Mouse (Mus musculus) CH12.LX (cell line): ENCODE data around the gene Gm8439.

Source experiments
- CHD2 ChIP-seq: IDR thresholded peaks from 2 replicates; pipeline ENCODE4 v1.6.1; 2011; ENCODE audit warnings: low read length, improper control_type of control experiment
- CTCF ChIP-seq, 2 experiments: IDR thresholded peaks in 1 of 2; conservative IDR thresholded peaks in 1 of 2; 2 replicates each; pipeline ENCODE4 v1.5.1; 2011 to 2012; ENCODE audit warnings: low read depth in 2 of 2, low read length in 2 of 2, improper control_type of control experiment in 1 of 2, inconsistent platforms in 1 of 2, mild to moderate bottlenecking in 1 of 2, moderate library complexity in 1 of 2
- E2F4 ChIP-seq: IDR thresholded peaks from 2 replicates; pipeline ENCODE4 v1.6.1; 2011; ENCODE audit warnings: low read depth, low read length, improper control_type of control experiment; ENCODE audit not compliant: insufficient replicate concordance
- EP300 ChIP-seq: IDR thresholded peaks from 2 replicates; pipeline ENCODE4 v1.6.1; 2011; ENCODE audit warnings: low read length, improper control_type of control experiment
- IRF4 ChIP-seq: IDR thresholded peaks from 2 replicates; pipeline ENCODE4 v1.6.1; 2014; ENCODE audit warnings: low read depth, mild to moderate bottlenecking, inconsistent platforms, low read length, improper control_type of control experiment
- KAT2A ChIP-seq: IDR thresholded peaks from 2 replicates; pipeline ENCODE4 v1.6.1; 2012; ENCODE audit warnings: low read length, improper control_type of control experiment, inconsistent platforms; ENCODE audit not compliant: insufficient replicate concordance
- MAZ ChIP-seq: IDR thresholded peaks from 2 replicates; pipeline ENCODE4 v1.6.1; 2012; ENCODE audit warnings: low read depth, mild to moderate bottlenecking, inconsistent platforms, low read length, improper control_type of control experiment, moderate library complexity
- MEF2A ChIP-seq: IDR thresholded peaks from 2 replicates; pipeline ENCODE4 v1.6.1; 2014; ENCODE audit warnings: low read depth, mild to moderate bottlenecking, inconsistent platforms, low read length, improper control_type of control experiment, borderline replicate concordance
- MXI1 ChIP-seq: IDR thresholded peaks from 2 replicates; pipeline ENCODE4 v1.6.1; 2011; ENCODE audit warnings: mild to moderate bottlenecking, low read depth, low read length, improper control_type of control experiment
- POLR2A ChIP-seq: IDR thresholded peaks from 2 replicates; pipeline ENCODE4 v1.6.1; 2011; ENCODE audit warnings: low read depth, mild to moderate bottlenecking, improper control_type of control experiment, low read length
- POLR2AphosphoS2 ChIP-seq: IDR thresholded peaks from 2 replicates; pipeline ENCODE4 v1.6.1; 2011; ENCODE audit warnings: low read depth, low read length, improper control_type of control experiment
- SIN3A ChIP-seq: IDR thresholded peaks from 2 replicates; pipeline ENCODE4 v1.6.1; 2012; ENCODE audit warnings: low read length, improper control_type of control experiment, inconsistent platforms
- USF2 ChIP-seq: conservative IDR thresholded peaks from 2 replicates; pipeline ENCODE4 v1.6.1; 2011; ENCODE audit warnings: low read depth, low read length, improper control_type of control experiment
- ZC3H11A ChIP-seq: IDR thresholded peaks from 2 replicates; pipeline ENCODE4 v1.6.1; 2012; ENCODE audit warnings: low read depth, mild to moderate bottlenecking, inconsistent platforms, low read length, improper control_type of control experiment

- TF ChIP-seq EP300 (no peak), POLR2A (no peak), POLR2AphosphoS2 (no peak), SIN3A (no peak), IRF4 (no peak), MAZ (no peak), MEF2A (no peak), MXI1 (no peak), CHD2 (no peak), USF2 (no peak), CTCF (conservative IDR thresholded peaks at IDR 0.05 in 1 of 2, IDR thresholded peaks at IDR 0.05 in 1 of 2; ENCODE audit: low read depth in 2 of 2, low read length in 2 of 2) (no peak), KAT2A (no peak), E2F4 (no peak), ZC3H11A (no peak)
Observed at GRCm38 (mm10) chr4:120655898-120656297, 67.4 kb downstream of the Gm8439 start.
